Mouse (Mus musculus) left cerebral cortex, adult 2 months (tissue): ENCODE results near the gene Hoxa5. TPM values are rescaled to one million over a fixed set of nuclear protein-coding genes. Genes with fewer than 3 reads are reported as not detected.
A peak's percentile ranks its signal among the peaks of the same experiment; 100 is the strongest.

Source experiments
- DNase-seq, 2 experiments: peaks; one replicate each; pipeline ENCODE4 v3.0.0; 2021 to 2022; ENCODE audit warnings: low spot score in 2 of 2, mixed read lengths in 1 of 2; ENCODE audit errors: extremely low spot score in 1 of 2
- H3K27ac ChIP-seq: fragments of 200-600 bp; 2 replicates; pipeline ENCODE4 v1.8.1; 2022
- H3K4me3 ChIP-seq: fragments of 200-600 bp; 2 replicates; pipeline ENCODE4 v1.8.1; 2022
- CTCF ChIP-seq: fragments of 200-600 bp; IDR thresholded peaks from 2 replicates; pipeline ENCODE4 v1.8.1; 2022; ENCODE audit warnings: antibody characterized with exemption, mild to moderate bottlenecking, moderate library complexity
- intact Hi-C: fragments of 180-260 bp; cut with DNase I; formaldehyde crosslinking; loops from one replicate; pipeline ENCODE4 v1.15.1; 2025
- total RNA-seq, 2 experiments: library from RNA; stranded (reverse); gene quantifications; 2 replicates each; pipeline ENCODE4 v1.2.3; 2021

The Hoxa5 gene
- total RNA-seq, 2 experiments from 2014 or later: not detected

GRCm38 (mm10) chr6:52221993-52222685 is 17.8 kb upstream of the Hoxa5 start:
- DNase-seq: no peak
- H3K4me3 ChIP-seq: peak overlapping the region; percentile 53
- intact Hi-C loops: loop anchor here (1.0 to 10.0 kb wide), 4 partner anchors 347 to 1415 kb away; no protein-coding TSS in a partner anchor
- no peak overlapping the region for H3K27ac ChIP-seq
- no peak for TF ChIP-seq CTCF

- peak within 1 kb of the TSS; percentile 53 for H3K4me3 ChIP-seq
- TF ChIP-seq CTCF: peak; percentile 100
- DNase-seq: peak; percentile 82
- H3K27ac ChIP-seq: no peak within 1 kb of the TSS
- intact Hi-C loops: loop anchor here (1.0 to 10.0 kb wide), 4 partner anchors 347 to 1414 kb away; no protein-coding TSS in a partner anchor
Observed at GRCm38 (mm10) chr6:52221337-52221992, 17.1 kb upstream of the Hoxa5 start, which contains the start of gene Hoxa7. TSS of gene Hoxa7 (minus strand) at chr6:52221854.

GRCm38 (mm10) chr6:52220865-52221310 is 16.5 kb upstream of the Hoxa5 start:
- H3K27ac ChIP-seq: no peak overlapping the region
- H3K4me3 ChIP-seq: peak overlapping the region; percentile 53; the same call in 1 of the 2 replicates
- no peak for DNase-seq
- TF ChIP-seq CTCF: no peak
- intact Hi-C loops: loop anchor here (1.0 to 10.0 kb wide), 4 partner anchors 346 to 1414 kb away; no protein-coding TSS in a partner anchor

GRCm38 (mm10) chr6:52220003-52220864 is 15.8 kb upstream of the Hoxa5 start:
- intact Hi-C loops: loop anchor here (2.0 to 10.0 kb wide), 3 partner anchors 345 to 1413 kb away; no protein-coding TSS in a partner anchor
- Histone ChIP-seq H3K4me3 (no peak overlapping the region), H3K27ac (no peak overlapping the region)
- TF ChIP-seq CTCF: no peak
- DNase-seq: no peak

- Histone ChIP-seq H3K27ac (no peak overlapping the region), H3K4me3 (no peak overlapping the region)
- DNase-seq: no peak
- TF ChIP-seq CTCF: no peak
- intact Hi-C loops: loop anchor here (5.0 kb wide), 1 partner anchor 212 kb away; no protein-coding TSS in a partner anchor
Observed at GRCm38 (mm10) chr6:52219234-52219942, 15.0 kb upstream of the Hoxa5 start.

- Histone ChIP-seq H3K4me3 (no peak overlapping the region), H3K27ac (no peak overlapping the region)
- DNase-seq: no peak
- intact Hi-C loops: loop anchor here (5.0 kb wide), 1 partner anchor 211 kb away; no protein-coding TSS in a partner anchor
- no peak for TF ChIP-seq CTCF
Observed at GRCm38 (mm10) chr6:52218643-52219215, 14.3 kb upstream of the Hoxa5 start.

- H3K4me3 ChIP-seq: no peak overlapping the region
- intact Hi-C loops: loop anchor here (5.0 kb wide), 1 partner anchor 211 kb away; no protein-coding TSS in a partner anchor
- H3K27ac ChIP-seq: no peak overlapping the region
- TF ChIP-seq CTCF: no peak
- DNase-seq: no peak
Observed at GRCm38 (mm10) chr6:52217895-52218642, 13.7 kb upstream of the Hoxa5 start.

GRCm38 (mm10) chr6:52217459-52217768 is 13.0 kb upstream of the Hoxa5 start:
- no peak for TF ChIP-seq CTCF
- Histone ChIP-seq H3K4me3 (no peak overlapping the region), H3K27ac (no peak overlapping the region)
- intact Hi-C loops: loop anchor here (5.0 kb wide), 1 partner anchor 210 kb away; no protein-coding TSS in a partner anchor
- DNase-seq: no peak

GRCm38 (mm10) chr6:52216691-52217458 is 12.5 kb upstream of the Hoxa5 start:
- Histone ChIP-seq H3K27ac (no peak overlapping the region), H3K4me3 (no peak overlapping the region)
- no peak for TF ChIP-seq CTCF
- no peak for DNase-seq
- intact Hi-C loops: loop anchor here (5.0 kb wide), 1 partner anchor 210 kb away; no protein-coding TSS in a partner anchor
